Mouse (Mus musculus) cerebellum, adult 11 months (tissue): ENCODE data around the gene Lkaaear1.

Source experiments
- DNase-seq: peaks from one replicate; pipeline ENCODE4 v3.0.0; 2022

The Lkaaear1 gene

DNA sequence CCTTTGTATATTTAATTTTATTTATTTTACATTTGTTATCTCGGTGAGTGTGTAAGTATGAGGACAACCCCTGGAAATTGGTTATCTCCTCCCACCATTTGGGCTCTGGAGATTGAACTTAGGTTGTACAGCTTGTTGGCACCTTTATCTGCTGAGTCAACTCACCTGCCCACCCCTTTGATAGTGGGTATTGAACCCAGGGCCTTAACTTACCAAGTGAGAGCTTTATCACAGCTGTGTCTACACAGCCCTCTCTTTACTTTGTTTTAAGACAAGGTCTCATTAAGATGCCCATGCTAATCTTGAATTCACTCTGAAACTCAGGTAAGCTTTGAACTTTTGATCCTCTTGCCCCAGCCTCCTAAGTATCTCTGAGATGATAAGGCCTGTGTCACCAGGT, 16.3 kb downstream of the Lkaaear1 start:
- no peak for DNase-seq

DNA sequence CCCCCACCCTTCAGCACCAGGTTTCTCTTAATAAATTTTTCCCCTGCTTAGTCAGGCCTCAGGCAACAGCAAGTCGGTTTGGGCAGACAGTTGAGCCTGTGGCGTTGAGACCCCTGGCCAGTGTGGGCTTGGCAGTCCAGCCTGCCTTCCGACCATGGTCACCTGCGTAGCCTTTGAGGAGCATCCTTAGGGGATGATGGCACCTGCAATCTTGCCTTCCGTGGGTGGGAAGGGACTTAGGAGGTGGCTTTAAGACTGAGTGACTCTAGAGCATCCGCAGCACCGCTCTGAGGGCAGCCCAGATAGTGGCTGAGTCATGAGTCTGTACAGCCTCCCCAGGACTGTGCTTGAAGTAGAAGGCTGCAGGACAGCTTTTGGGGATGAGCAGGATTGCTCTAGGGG, 17.5 kb downstream of the Lkaaear1 start:
- DNase-seq, result no peak

DNA sequence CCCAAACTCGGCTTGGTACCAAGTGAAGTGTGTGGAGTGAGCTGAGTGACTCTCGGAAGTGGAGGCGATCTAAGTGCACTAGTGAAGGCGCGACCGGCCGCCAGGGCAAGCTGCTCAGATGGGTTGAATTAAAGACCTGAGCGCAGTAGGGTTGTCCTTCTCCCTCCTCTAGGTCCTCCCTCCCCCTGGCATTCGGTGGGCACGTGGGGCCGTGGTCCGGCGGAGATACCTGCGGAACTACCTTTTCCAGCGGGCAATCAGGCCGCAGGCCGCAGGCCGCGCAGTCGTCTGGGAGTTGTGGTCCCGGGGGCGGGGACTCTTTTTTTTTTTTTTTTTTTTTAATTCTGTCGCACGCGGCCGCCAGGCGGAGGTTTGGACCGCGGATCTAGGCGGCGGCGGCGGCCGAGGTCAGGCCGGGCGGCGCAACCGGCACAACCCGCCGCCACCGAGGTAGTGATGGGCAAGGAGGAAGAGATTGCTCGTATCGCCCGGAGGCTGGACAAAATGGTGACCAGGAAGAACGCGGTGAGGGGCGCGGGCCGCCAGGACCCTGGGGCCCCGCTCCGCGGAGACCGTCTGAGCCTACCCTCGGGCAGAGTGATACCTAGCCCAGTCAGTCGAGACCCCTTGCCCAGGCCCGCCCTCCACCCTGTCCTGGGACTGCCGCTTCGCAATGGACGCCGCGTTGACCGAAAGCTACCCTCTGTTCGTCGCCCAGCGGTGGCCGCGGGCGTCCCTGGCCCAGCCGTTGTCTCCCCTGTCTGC, 18.1 kb downstream of the Lkaaear1 start, which contains the start of gene Tcea2:
Tcea2 (plus strand) TSS at position 360 of the 765 bp plus-strand sequence.
- peak; percentile 78 for DNase-seq

DNA sequence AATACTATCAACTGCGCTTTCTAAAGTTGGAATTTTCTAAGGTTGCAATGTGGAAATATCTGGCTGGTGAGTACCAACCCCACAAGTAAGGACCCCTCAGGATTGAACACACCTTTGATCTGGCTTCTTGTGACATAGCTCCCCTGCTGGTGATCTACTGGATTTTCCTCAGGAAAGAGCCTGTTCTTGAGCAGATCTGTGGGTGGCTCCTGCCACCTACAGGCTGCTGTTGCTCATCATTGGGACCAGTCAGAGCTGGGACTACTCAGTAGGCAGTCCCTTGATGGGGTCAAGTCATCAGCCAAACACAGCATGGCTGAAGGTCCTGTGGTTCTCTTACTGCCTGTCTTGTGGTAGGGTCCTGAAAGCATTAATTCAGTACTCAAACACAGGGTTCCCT, 19.5 kb downstream of the Lkaaear1 start:
- DNase-seq, result peak; percentile 60

DNA sequence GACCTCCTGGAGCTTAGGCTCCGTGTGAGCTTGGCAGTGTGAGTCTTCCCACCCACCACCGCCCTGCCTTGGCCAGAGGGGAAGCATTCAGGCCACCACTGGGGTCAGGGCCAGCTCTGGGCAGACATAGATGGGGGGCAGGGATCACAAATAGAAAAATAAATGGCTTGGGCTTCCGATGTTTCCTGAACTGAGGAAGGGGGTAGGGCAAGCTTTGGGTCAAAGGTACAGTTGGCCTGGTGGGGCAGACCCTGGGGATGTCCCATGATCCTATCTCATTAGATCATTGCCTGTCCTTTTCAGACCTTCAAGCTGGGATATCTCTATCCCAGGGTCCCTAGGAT, 20.5 kb downstream of the Lkaaear1 start:
- DNase-seq, result no peak

DNA sequence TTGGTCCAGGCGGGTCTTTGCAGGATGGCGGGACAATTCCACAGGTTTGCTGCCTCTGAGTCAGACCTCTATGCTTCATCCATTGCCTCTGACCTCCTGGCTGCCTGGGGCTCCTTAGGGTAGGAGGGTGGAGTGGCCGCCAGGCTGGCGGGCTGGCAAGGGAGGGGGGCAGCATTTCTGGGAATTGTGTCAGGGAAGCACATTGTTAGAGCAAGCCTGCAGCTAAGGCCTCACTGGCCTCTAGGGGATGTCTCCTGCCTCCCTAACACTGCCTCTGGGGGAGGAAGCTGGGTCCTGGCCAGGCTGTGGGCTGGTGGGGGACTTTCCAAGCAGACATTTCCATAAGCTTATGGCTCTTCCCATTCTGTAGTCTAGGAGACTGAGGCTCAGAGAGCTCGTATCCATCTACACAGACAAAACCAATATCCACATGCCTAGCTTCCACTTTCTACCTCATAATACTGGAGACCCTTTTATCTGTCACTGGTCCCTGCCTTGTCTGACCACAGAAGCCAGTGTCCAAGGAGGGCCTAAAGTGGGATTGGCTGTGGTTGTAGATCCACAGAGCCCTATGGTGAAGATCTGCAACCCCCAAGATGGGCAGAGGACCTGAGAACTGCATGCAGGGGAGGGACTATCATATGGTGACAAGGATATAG, 21.0 kb downstream of the Lkaaear1 start:
- DNase-seq, result no peak

DNA sequence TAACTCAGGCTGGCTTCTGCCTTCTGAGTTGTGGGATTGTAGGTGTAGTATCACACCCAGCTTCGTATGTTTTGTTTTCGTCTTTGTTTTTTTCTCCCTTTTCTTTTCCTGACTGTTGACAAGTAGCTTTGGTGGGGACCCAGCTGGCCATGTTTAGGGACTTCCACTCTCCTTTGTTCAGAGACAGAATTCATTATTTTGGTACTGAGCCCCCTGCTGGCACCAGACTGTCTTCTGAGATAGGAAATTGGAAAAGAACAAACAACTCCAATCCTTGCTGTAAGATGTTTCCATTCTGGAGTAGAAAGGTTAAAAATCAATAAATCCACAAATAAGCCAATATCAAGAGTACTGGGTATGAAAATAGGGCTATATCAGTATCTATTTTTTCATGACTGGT, 21.8 kb downstream of the Lkaaear1 start:
- DNase-seq, result no peak

DNA sequence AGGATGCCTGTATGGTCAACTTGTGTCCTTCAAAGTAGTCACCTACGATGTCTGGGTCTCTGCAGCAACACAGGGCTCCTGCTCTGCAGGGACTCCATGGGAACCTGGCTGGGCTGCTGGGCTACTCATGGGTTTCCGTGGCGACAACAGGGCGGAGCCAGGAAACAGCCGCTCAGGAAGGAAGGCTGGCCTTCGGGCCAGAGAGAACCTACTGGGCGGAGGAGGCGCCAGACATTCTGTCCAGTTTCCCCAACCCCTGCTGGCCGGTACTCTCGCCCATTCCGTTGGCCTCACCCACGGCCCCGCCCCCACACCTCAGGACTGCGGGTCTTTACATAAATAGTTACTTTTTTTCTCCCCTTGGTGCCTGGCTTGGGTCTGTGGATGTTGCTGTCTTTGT, 22.8 kb downstream of the Lkaaear1 start:
- peak; percentile 36 for DNase-seq

DNA sequence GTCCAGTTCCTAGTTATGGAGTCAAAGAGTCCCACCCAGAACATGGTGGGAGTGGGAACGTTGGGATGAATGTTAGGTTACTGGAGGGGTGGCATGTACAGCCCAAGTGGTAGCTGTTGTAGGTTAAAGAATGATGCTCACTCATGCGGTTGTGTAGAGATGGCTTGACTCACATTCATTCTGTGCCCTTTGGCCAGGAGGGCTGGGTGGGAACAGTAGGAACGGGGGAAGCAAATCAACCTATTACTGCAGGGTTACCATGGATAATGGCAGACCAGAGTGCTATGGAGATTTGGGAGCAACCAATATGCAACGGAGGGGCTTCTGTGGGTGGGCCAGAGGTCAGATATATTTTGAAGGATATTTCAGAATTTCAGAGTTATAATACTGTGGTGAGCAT, 23.3 kb downstream of the Lkaaear1 start:
- DNase-seq, result no peak

DNA sequence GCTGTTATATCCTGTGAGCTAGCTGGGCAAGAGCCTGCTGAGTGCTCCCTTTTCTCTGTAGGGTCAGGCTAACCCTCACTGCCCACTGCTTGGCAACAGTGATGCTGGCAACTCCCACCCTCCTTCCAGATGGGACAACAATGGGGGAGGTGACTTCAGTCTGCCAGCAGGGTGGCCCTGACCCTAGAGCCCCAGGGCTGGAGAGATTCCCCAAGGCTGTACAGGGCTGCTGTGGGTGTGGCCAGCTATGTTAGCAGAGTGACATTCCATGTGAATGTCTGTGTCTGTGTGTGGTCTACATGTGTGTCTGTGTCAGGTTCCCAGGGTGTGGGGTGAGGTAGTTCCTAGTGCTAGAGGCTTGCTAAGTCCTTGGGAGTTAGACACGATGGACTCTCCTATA, 24.7 kb downstream of the Lkaaear1 start:
- DNase-seq, result no peak

DNA sequence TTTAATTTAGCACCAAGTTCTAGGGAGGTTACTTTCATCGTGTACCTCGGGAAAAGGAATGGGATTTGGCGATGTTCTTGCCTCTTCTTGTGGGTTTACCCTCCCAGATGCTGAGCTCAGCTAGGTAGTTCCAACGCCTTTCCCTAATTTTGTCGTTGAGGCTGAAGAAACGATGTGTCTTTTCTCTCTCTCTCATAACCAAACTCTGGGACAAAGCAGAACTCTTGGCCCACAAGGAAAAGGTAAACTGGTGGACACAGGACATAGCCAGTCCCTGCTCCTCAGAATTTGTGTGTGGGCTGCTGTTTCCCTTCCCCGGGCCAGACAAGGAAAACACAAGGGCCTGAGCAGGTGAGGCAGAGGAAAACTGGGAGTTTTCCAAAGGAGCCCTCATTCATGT, 26.3 kb downstream of the Lkaaear1 start:
- DNase-seq, result no peak

DNA sequence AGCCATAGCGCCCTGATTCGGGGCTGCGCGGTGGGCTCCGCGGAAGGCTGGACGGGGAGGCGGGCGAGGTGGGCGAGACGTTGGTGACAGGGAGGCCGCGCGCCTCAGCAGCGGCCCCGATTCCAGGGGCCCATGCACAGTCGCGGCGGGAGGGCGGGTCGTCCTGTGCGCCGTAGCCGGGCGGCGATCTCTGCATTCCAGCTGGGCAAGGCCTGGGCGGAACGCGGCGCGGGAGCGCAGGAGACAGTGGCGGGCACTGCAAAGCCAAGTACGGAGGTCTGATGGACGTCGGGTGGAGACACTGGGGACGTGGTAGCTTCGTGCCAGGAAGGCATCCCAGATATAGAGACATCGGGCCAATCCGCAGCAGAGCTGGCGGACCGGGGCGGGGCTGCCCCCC, 26.9 kb downstream of the Lkaaear1 start, which contains the start of gene Sox18:
Sox18 (minus strand) TSS at position 315 of the 400 bp plus-strand sequence.
- DNase-seq, result no peak

DNA sequence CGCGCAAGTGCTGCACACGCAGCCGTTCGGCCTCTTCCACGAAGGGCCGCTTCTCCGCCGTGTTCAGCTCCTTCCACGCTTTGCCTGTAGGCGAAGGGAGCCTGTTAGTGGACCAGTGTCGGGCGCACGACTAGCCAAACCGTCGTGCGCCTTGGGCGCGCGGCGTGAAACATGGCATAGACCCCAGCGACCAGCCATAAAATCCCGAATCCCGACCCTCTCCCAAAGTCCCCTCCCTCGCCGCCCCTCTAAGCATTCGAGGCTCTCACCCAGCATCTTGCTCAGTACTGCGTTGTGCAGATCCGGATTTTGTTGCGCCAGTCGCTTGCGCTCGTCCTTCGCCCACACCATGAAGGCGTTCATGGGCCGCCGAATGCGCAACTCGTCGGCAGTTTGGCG, 27.3 kb downstream of the Lkaaear1 start:
- DNase-seq, result no peak

DNA sequence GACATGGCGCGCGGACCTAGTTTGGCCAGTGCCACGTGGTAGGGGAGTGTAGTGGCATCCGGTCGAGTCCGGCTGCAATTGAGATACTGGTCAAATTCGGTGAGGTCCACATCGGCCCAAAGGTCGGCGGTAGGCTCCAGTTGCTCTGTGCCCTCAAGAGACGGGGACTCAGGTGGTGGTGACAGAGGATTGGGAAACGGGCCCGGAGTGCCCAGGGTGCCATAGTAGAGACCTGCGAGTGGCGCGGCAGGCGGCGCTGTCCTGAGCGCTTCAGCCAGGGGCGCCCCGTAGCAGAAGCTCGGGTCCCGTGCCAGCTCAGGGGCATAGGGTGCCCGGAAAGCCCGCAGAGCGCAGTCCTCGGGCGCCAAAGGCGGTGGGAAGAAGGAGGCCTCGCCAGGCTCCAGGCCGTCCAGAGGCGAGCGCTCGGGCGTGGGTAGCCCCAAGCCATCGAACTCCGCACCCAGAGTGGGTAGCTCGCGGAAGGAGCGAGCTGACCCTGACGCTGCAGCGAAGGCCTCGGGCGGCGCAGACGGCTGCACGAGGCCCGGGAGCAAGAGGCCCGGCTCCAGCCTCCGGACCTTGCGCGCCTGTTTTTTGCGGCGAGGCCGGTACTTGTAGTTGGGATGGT, 27.8 kb downstream of the Lkaaear1 start:
- no peak for DNase-seq

DNA sequence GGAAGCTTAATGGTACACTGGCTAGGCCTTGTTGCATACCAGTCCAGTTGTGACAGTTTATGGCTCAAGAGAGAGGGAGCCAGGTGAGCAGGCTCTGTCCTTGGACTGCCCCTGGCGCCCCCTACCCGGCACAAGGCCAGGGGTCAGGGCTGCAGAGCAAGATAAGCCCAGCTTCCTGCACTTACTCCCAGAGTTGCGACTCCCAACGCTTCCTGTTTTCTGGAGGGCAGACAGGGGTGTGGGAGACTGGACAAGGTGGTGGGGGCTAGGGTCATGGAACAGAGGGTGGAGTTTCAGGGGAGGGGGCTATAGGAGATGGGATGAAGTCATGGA, 35.0 kb downstream of the Lkaaear1 start:
- no peak for DNase-seq

DNA sequence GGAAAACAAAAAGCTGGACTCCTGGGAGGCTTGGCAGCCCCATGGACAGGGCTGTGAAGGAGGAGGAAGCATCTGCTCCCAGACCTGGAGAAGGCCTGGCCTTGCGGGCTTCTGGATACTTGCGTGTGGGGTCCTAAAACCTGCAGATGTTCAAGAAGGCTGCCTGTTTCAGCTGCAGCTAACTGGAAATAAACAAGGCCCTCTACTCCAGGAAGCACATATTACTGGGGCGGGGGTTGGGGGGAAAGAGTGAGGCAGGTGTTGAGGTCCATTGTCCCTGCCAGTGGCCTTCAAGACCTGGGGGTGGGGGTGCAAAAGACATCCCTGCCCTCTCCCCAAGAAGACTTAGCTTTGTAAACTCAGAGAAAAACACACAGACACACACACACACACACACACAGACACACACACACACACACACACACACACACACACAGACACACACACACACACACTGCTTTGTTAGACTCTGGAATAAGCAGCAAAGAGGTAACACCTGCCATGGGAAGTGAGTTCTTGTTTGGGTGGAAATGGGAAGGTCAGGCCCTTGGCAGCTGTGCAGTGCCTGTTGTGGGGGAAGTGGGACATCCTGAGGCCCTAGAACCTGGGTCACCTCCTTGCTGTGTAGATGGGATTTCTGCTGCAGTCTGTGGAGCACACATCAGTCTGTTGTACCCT, 35.5 kb downstream of the Lkaaear1 start:
- no peak for DNase-seq

DNA sequence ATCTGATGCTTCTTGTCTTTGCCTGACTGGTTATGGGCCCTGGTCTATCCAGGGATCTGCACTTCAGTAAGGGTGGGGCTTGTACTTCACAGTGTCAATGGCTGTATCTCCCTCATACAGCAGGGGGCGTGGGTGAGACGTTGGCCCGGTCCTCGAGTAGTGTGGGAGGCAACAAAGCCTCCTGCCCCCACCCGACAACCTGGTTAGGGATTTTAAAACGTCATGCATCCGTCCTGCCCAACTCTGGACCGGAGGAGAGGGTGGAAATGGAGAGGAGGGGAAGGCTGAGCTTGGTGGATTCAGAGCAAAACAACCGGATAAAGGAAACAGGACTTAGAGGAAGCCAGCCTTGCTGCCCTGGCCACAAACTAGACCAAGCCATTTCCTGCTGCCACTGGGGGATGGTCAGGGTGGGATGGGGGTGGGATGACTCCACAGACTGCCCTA, 38.6 kb downstream of the Lkaaear1 start:
- peak; percentile 71 for DNase-seq

DNA sequence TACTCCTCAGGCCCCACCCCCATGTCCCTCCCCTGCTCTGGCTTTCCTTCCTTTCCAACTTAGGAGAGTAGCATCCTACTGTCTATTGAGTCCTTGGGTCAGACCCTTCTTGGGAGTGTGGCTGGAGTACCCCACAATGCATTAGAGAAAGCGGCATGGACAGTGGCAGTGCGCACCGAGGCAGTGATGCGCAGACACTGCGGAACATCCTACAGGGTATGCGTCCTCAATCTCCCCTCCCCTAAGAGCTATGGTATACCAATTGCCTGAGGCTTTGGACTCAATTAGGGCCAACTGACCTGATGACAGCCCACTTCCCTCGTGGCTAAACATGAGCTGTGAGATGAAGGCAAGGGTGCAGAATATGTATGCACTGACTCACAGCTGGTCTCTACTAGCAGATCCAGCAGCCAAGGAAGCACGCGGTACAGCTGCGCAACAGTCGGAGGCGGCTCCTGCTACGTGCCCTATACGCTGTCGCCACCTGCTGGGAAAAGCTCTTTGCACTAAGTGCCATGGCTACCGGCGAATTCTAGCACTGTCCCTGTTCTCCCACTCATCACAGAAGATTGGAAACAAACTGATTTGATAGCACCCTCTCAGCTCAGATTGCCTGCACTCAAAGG, 39.2 kb downstream of the Lkaaear1 start:
- no peak for DNase-seq

DNA sequence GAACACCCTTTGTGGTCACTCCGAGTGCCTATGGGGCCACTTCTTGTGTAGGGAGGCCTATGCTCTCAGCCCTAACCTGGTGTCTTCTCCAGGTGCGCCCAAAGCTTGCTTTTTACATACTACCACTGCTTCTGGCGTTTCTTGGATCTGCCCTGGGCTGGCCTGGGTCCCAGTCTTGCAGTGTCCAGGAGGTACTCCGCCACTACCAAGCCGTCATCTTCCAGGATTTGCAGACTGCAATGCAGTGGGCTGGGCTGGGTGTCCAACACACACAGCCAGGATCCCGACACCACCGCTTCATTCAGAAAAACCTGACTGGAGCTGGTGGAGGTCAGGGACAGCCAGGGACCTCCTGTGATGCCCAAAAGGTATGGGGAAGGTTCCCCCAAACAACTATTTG, 39.7 kb downstream of the Lkaaear1 start:
- DNase-seq, result no peak

DNA sequence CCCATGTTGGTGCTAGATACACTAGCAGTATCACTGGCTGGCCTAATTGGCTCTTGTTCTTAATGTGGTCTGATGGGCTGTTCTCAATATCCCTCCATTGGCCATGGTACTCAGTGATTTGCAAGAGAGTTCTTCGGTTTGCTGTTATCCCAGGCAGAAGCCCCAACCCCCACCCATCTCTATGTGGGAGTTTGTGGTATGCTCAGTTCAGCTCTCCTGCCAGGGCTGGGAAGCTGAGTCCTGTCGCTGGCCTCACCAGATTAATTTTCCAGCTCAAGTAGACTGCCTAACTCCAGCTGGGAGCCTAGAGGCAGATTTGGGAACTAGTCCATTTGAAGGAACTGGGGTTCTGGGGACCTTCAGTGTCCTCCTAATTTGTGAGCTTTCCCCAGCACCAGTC, 40.8 kb downstream of the Lkaaear1 start:
- DNase-seq, result no peak

DNA sequence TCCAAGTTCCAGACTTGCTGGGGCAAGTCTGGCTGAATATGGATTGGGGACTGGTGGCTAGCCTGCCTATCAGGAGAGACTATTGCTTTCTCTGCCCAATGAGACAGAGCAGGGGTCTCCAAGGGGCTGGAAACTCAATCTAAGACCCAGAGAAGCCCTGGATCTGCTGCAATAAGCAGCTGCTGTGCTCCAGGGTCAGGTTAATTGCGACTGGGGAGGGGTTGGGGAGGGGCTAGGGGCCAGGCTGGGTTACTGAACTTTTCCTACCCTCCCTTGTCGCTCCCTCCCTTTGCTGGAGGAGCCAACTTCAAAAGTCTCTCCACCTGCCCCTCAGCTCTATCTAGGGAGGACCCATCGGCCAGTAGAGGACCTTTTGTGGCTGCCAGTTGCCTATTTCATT, 41.5 kb downstream of the Lkaaear1 start, which contains the start of gene Gm29797:
Gm29797 (plus strand) TSS at position 301 of the 400 bp plus-strand sequence.
- DNase-seq, result no peak

DNA sequence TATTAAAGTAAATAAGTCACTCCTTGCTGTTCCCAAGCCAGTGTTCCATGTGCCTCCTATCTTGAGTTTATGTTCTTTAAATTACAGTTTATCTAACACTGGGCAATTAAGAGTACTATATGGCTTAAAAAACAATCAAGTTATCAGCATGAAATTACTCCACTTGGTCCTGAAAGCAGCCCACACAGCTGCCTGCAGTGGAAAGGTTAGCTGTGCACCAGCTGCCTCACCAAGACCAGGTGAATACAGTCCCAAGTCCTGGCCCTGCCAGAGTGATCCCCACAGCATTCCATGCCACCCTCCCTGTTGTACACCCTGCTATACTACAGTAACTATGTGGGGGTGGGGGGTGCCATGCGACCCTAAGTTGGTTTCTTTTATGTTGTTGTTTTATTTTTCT, 44.7 kb downstream of the Lkaaear1 start:
- DNase-seq, result no peak

DNA sequence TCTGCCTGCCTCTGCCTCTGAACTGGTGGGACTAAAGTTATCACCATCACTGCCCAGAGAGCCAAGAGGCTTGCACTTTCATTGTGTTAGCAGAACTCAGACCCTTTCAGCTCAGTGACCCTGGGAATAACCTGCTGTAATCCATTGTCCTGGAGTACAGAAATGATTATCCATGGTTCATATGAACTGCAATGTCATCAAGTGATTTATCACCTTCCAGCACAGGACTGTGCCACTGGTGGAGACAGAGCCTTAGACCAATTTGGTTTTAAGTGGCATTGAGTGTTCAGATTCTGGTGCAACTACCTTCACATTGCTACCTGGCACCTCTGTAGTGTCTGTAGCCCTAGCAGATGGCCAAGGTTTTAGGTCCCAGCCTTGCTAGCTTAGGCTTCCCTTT, 45.2 kb downstream of the Lkaaear1 start:
- DNase-seq, result no peak
